Mouse (Mus musculus) olfactory bulb, adult 2 months (tissue): Measurements from ENCODE around the gene Iqgap3. TPM values are rescaled to one million over a fixed set of nuclear protein-coding genes. Genes with fewer than 3 reads are reported as not detected.

ENCODE experiments used
- H3K27ac ChIP-seq: fragments of 200-500 bp; 2 replicates; pipeline ENCODE4 v1.5.1; 2012; ENCODE audit warnings: low read depth, low read length; ENCODE audit not compliant: insufficient read depth
- H3K4me1 ChIP-seq: fragments of 200-500 bp; 2 replicates; pipeline ENCODE4 v1.6.1; 2012; ENCODE audit warnings: low read length; ENCODE audit not compliant: control insufficient read depth, insufficient read depth
- H3K4me3 ChIP-seq: fragments of 200-500 bp; 2 replicates; pipeline ENCODE4 v1.5.1; 2012; ENCODE audit warnings: mild to moderate bottlenecking, low read depth, low read length, moderate library complexity; ENCODE audit not compliant: insufficient read depth
- CTCF ChIP-seq: fragments of 200-500 bp; IDR thresholded peaks from 2 replicates; pipeline ENCODE4 v1.5.1; 2012; ENCODE audit warnings: low read depth, mild to moderate bottlenecking, low read length, moderate library complexity; ENCODE audit not compliant: insufficient read depth
- POLR2A ChIP-seq: fragments of 200-500 bp; IDR thresholded peaks from 2 replicates; pipeline ENCODE4 v1.6.1; 2012; ENCODE audit warnings: mild to moderate bottlenecking, low read depth, low read length, moderate library complexity; ENCODE audit not compliant: insufficient read depth
- WGBS: fragments of 180-500 bp; shearing (Covaris S2); methylation state at CpG from one replicate; pipeline ENCODE4 v1.1.7; 2018; 5-methylcytosine and 5-hydroxymethylcytosine counted together
- polyA plus RNA-seq: library from polyadenylated mRNA; stranded (reverse); fragments of >200 nt; gene quantifications from 2 replicates; pipeline ENCODE4 v1.2.4, GENCODE M21; 2012; ENCODE audit warnings: low replicate concordance; ENCODE audit not compliant: missing spikeins, insufficient read depth, insufficient read length

Gene Iqgap3
- polyA plus RNA-seq, 1 experiment = not detected

- WGBS = 84% methylated on average over 1 of the region's 1 CpGs
- TF ChIP-seq POLR2A (no peak), CTCF (no peak)
- no peak overlapping the region for H3K27ac ChIP-seq
- H3K4me3 ChIP-seq = no peak overlapping the region
- H3K4me1 ChIP-seq = no peaks in the 10 kb centered on the region
These were observed 5.9 kb downstream of the Iqgap3 start for GRCm38 (mm10) chr3:88087688-88088087.

- TF ChIP-seq POLR2A = no peak
- TF ChIP-seq CTCF = no peak
These were observed 8.3 kb downstream of the Iqgap3 start for GRCm38 (mm10) chr3:88090106-88090505.

DNA sequence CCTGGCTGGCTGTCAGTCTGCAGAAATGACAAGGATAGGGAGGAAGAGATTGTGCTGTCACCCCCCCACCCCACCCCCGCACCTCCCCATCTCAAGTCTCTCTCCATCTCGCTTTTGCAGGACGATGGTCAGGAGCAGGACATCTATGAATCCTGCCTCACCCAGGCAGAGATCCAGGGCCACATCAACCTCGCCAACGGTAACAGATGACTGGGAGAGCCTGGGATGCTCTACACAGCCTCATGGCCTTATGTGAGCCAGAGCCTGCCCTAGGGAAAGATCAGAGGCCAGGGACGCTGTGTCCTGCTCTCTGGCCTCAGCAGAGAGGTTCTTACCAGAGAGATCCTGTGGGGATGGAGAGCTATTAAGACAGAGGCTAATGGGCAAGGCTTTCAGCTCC lies 8.8 kb downstream of the Iqgap3 start:
- no peak overlapping the region for H3K27ac ChIP-seq

More at GRCm38 (mm10) chr3:88090106-88090505, 8.3 kb downstream of the Iqgap3 start:
- H3K4me3 ChIP-seq = no peak overlapping the region
- 91% methylated on average over 7 of the region's 7 CpGs for WGBS
- 0 out of 2 replicates have a peak, but pooled peaks cover 8% of the 10 kb centered on the region for H3K4me1 ChIP-seq
- H3K27ac ChIP-seq = no peak overlapping the region

GRCm38 (mm10) chr3:88094126-88094525 lies 12.4 kb downstream of the Iqgap3 start:
- WGBS = 69% methylated on average over 5 of the region's 5 CpGs
- Histone ChIP-seq H3K4me3 (no peak overlapping the region), H3K27ac (no peak overlapping the region), H3K4me1 (peaks cover 8% of the 10 kb centered on the region; the same call in 1 of the 2 replicates)
- TF ChIP-seq CTCF = no peak
- no peak for TF ChIP-seq POLR2A

More for the DNA sequence above, 8.8 kb downstream of the Iqgap3 start:
- Histone ChIP-seq H3K4me1 (0 out of 2 replicates have a peak, but pooled peaks cover 8% of the 10 kb centered on the region), H3K4me3 (no peak overlapping the region)
- WGBS = 94% methylated on average over 6 of the region's 6 CpGs
- TF ChIP-seq POLR2A = no peak
- no peak for TF ChIP-seq CTCF

DNA sequence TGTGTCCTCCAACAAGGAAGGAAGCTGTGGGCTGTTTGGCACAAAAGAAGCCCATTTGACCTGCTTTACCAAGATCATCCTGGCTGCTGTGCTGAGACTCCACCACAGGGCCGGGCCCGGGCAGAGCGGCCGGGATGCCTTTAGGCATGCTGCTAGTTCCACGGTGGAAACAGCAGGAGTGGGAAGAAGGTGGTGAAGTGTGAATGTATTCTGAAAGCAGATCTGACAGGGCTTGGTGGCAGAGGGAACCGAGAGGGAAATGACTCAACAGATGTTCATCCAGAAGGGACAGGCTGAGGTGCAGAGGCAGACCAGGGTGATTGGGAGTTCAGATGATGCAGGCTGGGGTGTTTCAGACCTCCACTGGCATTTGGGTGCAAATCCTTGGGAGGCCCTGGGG lies 15.9 kb downstream of the Iqgap3 start:
- 66% methylated on average over 6 of the region's 6 CpGs for WGBS
- TF ChIP-seq POLR2A (no peak), CTCF (no peak)
- Histone ChIP-seq H3K4me3 (no peak overlapping the region), H3K27ac (no peak overlapping the region), H3K4me1 (peaks cover 8% of the 10 kb centered on the region; the same call in 1 of the 2 replicates)

DNA sequence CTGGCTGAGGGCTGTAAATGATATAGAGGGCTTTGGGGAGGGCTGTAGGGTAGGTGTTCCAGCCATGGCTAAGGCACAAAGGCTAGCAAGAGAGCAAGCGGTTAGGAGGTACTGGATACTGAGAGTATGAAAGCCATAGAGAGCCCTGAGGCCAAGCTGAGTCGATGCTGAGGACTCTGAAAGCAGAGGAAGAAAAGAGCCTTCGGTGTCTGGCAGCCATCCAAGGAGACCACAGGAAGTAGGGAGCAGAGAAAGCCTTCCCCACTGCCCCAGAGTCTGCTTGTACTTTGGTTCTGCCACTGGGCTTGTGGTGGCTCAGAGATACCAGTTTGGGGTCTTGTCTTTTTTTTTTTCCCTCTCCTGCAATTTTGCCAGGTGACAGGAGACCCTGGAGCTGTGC lies 18.5 kb downstream of the Iqgap3 start:
- Histone ChIP-seq H3K4me3 (no peak overlapping the region), H3K27ac (no peak overlapping the region), H3K4me1 (no peaks in the 10 kb centered on the region; the same call in 1 of the 2 replicates)
- TF ChIP-seq POLR2A (no peak), CTCF (no peak)
- WGBS = 45% methylated on average over 3 of the region's 3 CpGs

DNA sequence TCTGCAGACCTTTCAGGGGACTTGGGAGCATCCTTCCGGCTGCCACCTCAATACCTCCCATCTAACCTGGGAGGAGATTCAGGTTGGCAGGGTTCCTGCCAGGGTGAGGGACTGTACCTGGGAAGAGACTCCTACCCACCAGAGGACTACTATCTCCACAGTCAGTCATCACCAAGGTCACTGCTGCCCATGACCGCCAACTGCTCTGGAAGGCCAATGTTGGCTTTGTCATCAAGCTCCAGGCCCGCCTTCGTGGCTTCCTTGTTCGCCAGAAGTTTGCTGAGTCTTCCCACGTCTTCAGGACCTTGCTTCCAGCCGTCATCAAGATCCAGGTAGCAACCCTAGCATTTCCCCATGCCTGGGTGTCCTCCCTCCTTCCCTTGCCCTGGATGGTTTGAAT lies 20.0 kb downstream of the Iqgap3 start:
- WGBS = 95% methylated on average over 7 of the region's 7 CpGs
- H3K4me1 ChIP-seq = no peaks in the 10 kb centered on the region; the same call in 1 of the 2 replicates
- TF ChIP-seq POLR2A = no peak
- TF ChIP-seq CTCF = no peak
- H3K27ac ChIP-seq = no peak overlapping the region
- H3K4me3 ChIP-seq = no peak overlapping the region

GRCm38 (mm10) chr3:88102196-88102595 lies 20.4 kb downstream of the Iqgap3 start:
- Histone ChIP-seq H3K4me1 (no peaks in the 10 kb centered on the region; the same call in 1 of the 2 replicates), H3K27ac (no peak overlapping the region), H3K4me3 (no peak overlapping the region)
- TF ChIP-seq CTCF (no peak), POLR2A (no peak)
- 96% methylated on average over 6 of the region's 6 CpGs for WGBS

- WGBS = 79% methylated on average over 6 of the region's 6 CpGs
These were observed 20.8 kb downstream of the Iqgap3 start for GRCm38 (mm10) chr3:88102611-88103010.

More at GRCm38 (mm10) chr3:88102611-88103010, 20.8 kb downstream of the Iqgap3 start:
- TF ChIP-seq CTCF = no peak
- no peak for TF ChIP-seq POLR2A
- no peak overlapping the region for H3K27ac ChIP-seq
- no peaks in the 10 kb centered on the region; the same call in 1 of the 2 replicates for H3K4me1 ChIP-seq
- H3K4me3 ChIP-seq = no peak overlapping the region
